Mouse (Mus musculus) heart, postnatal 0 days (tissue): ENCODE measurements around the gene Rnf126.

ENCODE experiments used
- CTCF ChIP-seq: IDR thresholded peaks from 2 replicates; pipeline ENCODE4 v1.5.1; 2016; ENCODE audit warnings: antibody characterized with exemption, control low read depth, low read depth
- EP300 ChIP-seq: IDR thresholded peaks from 2 replicates; pipeline ENCODE4 v1.6.1; 2016; ENCODE audit warnings: antibody characterized with exemption, low read depth

DNA sequence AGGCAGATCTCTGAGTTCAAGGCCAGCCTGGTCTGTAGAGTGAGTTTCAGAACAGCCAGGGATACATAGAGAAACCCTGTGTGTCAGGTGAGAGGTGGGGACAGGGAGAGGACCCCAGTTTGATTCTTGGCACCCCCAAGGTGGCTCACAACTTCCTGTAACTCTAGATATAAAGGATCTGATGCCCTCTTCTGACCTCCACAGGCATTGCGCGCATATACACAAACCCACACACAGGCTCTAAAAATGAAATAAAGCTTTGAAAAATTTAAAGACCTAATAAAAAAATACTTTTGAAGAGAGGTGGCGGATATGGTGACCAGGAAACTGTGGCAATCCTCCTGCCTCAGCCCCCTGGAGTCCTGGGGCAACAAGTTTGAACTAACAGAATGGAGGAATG is 29.2 kb upstream of the Rnf126 start:
- TF ChIP-seq CTCF (no peak), EP300 (no peak)
